Mouse (Mus musculus): ENCODE data around the gene Rcan3.

- TF ChIP-seq POLR2A (IDR thresholded peaks at IDR 0.05; ENCODE audit: insufficient read length, low read depth), result no peak
- TF ChIP-seq USF1 (IDR thresholded peaks at IDR 0.05; ENCODE audit: low read depth), result no peak
- TF ChIP-seq MAX (IDR thresholded peaks at IDR 0.05; ENCODE audit: low read depth), result no peak
- no peak for TF ChIP-seq TCF12 (IDR thresholded peaks at IDR 0.05; ENCODE audit: insufficient read depth, poor library complexity, severe bottlenecking)
- TF ChIP-seq TCF3 (IDR thresholded peaks at IDR 0.05; ENCODE audit: insufficient read length, low read depth), result no peak
- no peak for TF ChIP-seq POLR2AphosphoS2 (IDR thresholded peaks at IDR 0.05; ENCODE audit: insufficient read length, low read depth)
- TF ChIP-seq MYOG (IDR thresholded peaks at IDR 0.05; ENCODE audit: control insufficient read depth in 1 of 3, insufficient read depth in 1 of 3, insufficient read length in 2 of 3, low read depth in 2 of 3), result no peak
- TF ChIP-seq CEBPB (IDR thresholded peaks at IDR 0.05; ENCODE audit: insufficient read depth, poor library complexity, severe bottlenecking), result no peak
These were observed 36.1 kb downstream of the Rcan3 start for GRCm38 (mm10) chr4:135397551-135397950.
